Mouse (Mus musculus) liver, adult (tissue): ENCODE data around the gene Cx3cr1.
A peak's percentile ranks its signal among the peaks of the same experiment; 100 is the strongest.

Source experiments
- GATA4 ChIP-seq: IDR thresholded peaks from 2 replicates; pipeline ENCODE4 v1.6.1; 2014; ENCODE audit warnings: mild to moderate bottlenecking, low read length; ENCODE audit not compliant: insufficient replicate concordance

Gene Cx3cr1

GRCm38 (mm10) chr9:120021164-120021563 lies 48.5 kb downstream of the Cx3cr1 start:
- TF ChIP-seq GATA4, result no peak

GRCm38 (mm10) chr9:120020285-120020890 lies 49.3 kb downstream of the Cx3cr1 start:
- TF ChIP-seq GATA4, result no peak

GRCm38 (mm10) chr9:120016956-120017355 lies 52.7 kb downstream of the Cx3cr1 start:
- TF ChIP-seq GATA4, result no peak

- no peak for TF ChIP-seq GATA4
Measured at GRCm38 (mm10) chr9:120014828-120015227, 54.9 kb downstream of the Cx3cr1 start.

GRCm38 (mm10) chr9:120013251-120013820 lies 56.3 kb downstream of the Cx3cr1 start:
- TF ChIP-seq GATA4, result no peak

- no peak for TF ChIP-seq GATA4
Measured at GRCm38 (mm10) chr9:120012781-120013180, 56.9 kb downstream of the Cx3cr1 start.

GRCm38 (mm10) chr9:120011533-120011932 lies 58.1 kb downstream of the Cx3cr1 start:
- TF ChIP-seq GATA4, result no peak

- peak; percentile 94 for TF ChIP-seq GATA4
Measured at GRCm38 (mm10) chr9:120010781-120011511, 58.7 kb downstream of the Cx3cr1 start.

GRCm38 (mm10) chr9:120009871-120010270 lies 59.8 kb downstream of the Cx3cr1 start:
- no peak for TF ChIP-seq GATA4

GRCm38 (mm10) chr9:120009226-120009841 lies 60.3 kb downstream of the Cx3cr1 start:
- TF ChIP-seq GATA4, result no peak

GRCm38 (mm10) chr9:120007833-120008232 lies 61.8 kb downstream of the Cx3cr1 start:
- no peak for TF ChIP-seq GATA4

- TF ChIP-seq GATA4, result no peak
Measured at GRCm38 (mm10) chr9:120005936-120006335, 63.7 kb downstream of the Cx3cr1 start.

GRCm38 (mm10) chr9:120002893-120003292 lies 66.8 kb downstream of the Cx3cr1 start:
- TF ChIP-seq GATA4, result no peak

- no peak for TF ChIP-seq GATA4
Measured at GRCm38 (mm10) chr9:120001945-120002725, 67.5 kb downstream of the Cx3cr1 start.

GRCm38 (mm10) chr9:120000761-120001160 lies 68.9 kb downstream of the Cx3cr1 start:
- TF ChIP-seq GATA4, result no peak
